Mouse (Mus musculus): ENCODE measurements around the gene Zfp992.
"Not testable (repeated sequence)": the region's sequence is repeated elsewhere in the genome, so short reads cannot be mapped to it uniquely, and the experiment has no call there.

DNA sequence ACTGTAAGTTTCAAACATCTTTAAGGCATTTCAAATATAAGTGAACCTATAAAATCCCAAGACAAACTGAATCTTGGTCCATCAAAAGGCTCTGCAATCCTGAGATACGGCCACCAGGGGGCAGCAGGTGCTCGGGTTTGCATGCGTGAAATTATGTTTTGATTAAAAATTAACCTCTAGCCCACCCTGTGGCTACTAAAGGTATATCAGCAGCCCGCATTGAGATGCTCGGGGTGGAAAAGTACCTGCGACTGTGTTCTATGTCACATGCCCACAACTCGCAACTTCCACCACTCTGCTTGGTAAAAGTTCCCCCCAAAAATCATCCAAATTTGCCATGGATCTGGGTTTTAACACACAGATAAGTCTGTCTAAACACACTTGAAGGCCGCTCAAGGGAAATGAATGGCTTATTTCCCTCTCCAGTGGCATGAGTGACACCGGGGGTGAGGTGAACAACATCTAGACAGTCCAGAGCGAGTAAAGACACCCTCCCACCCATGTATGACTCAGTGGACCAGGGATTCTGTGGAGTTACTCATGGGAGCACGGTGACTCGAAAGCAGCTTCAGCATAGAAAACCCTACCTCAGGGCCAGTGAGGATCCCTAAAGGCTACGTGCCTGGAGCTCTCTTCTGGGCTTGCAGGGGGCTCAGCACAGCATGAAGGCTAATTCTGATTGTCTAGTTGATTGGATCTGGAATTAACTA, 34.9 kb downstream of the Zfp992 start:
- TF ChIP-seq POLR2A (IDR thresholded peaks at IDR 0.05; ENCODE audit: borderline replicate concordance, insufficient read depth, low read length); CTCF (IDR thresholded peaks at IDR 0.05; ENCODE audit: borderline replicate concordance, insufficient read depth, low read depth, low read length): not testable (repeated sequence)

Data from cerebellum, adult 2 months (tissue).